Comparison of ENCODE assay signal across 10 mouse cellular contexts in the genomic region with DNA sequence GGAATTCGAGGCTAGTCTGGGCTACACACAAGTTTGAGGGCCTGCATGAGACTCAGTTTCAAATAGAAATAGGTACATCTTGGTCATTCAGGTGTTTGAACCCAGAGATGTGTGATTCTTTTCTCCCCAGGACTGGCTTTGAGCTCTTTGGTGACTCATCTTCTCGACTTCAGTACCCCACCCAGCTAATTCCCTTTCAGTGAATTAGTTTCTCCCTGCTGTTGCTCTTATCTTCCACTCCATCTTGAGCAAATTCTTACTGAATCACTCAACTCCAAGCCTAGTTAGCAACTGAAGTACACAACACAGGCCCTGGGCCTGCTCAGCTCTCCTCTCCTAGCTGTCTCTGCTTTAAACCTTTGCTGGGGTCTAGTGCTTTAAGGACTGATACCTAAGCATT. TPM values are rescaled to one million over a fixed set of nuclear protein-coding genes. Genes with fewer than 3 reads are reported as not detected.
A peak's percentile ranks its signal among the peaks of the same experiment; 100 is the strongest.
DNase-seq lines count a peak whose midpoint lies in the region; ATAC-seq and TF ChIP-seq lines count a peak whose summit lies in the region.
"Had no signal": no experiment of that assay in that cellular context is flagged by ENCODE, and none has a peak within 500 bp of the region (broad histone marks: within the 10 kb centered on the region; RNA-seq: fewer than 3 reads in every experiment).

No protein-coding gene starts in this region.

- H3K36me3 ChIP-seq in neural tube, embryonic 11.5 days (ENCODE audit: control insufficient read depth, insufficient read depth, low read length), result peaks cover 13% of the 10 kb centered on the region
- peaks cover 24% of the 10 kb centered on the region for H3K36me3 ChIP-seq in limb, embryonic 14.5 days (ENCODE audit: control insufficient read depth, insufficient read depth, low read length)
- H3K36me3 ChIP-seq in stomach, embryonic 16.5 days (ENCODE audit: control insufficient read depth, insufficient read depth, low read length), result peaks cover 13% of the 10 kb centered on the region

- peak overlapping the region; percentile 83 for H3K4me2 ChIP-seq in neural tube, embryonic 11.5 days (ENCODE audit: low read depth)
- H3K4me2 ChIP-seq in limb, embryonic 14.5 days (replicated peaks; ENCODE audit: low read depth, low read length, severe bottlenecking), result peak overlapping the region; percentile 85
- peak overlapping the region; percentile 56 for H3K4me2 ChIP-seq in stomach, embryonic 16.5 days (ENCODE audit: low read depth, low read length)

- H3K27ac ChIP-seq in neural tube, embryonic 11.5 days (ENCODE audit: low read depth, low read length), result no peak overlapping the region
- H3K27ac ChIP-seq in limb, embryonic 14.5 days (replicated peaks; ENCODE audit: low read depth, low read length), result no peak overlapping the region
- peak overlapping the region; percentile 51 for H3K27ac ChIP-seq in stomach, embryonic 16.5 days (ENCODE audit: low read length)

- ATAC-seq in neural tube, embryonic 11.5 days (ENCODE audit: insufficient read depth, low FRiP score, low TSS enrichment), result no peak
- peak; percentile 52 for ATAC-seq in erythroblast, adult 5-6 weeks (replicated peaks; ENCODE audit: low FRiP score, poor library complexity, severe bottlenecking)
- no peak for ATAC-seq in limb, embryonic 14.5 days (ENCODE audit: low FRiP score, low read depth)
- no peak for ATAC-seq in stomach, embryonic 16.5 days (ENCODE audit: insufficient read depth, low FRiP score)

- peaks cover 10% of the 10 kb centered on the region for H3K4me1 ChIP-seq in neural tube, embryonic 11.5 days (ENCODE audit: control insufficient read depth, insufficient read depth, low read length)
- peaks cover 14% of the 10 kb centered on the region for H3K4me1 ChIP-seq in limb, embryonic 14.5 days (ENCODE audit: control insufficient read depth, insufficient read depth, low read length)
- H3K4me1 ChIP-seq in stomach, embryonic 16.5 days (ENCODE audit: control insufficient read depth, insufficient read depth, low read length), result peaks cover 17% of the 10 kb centered on the region

- no peaks in the 10 kb centered on the region for H3K9me3 ChIP-seq in neural tube, embryonic 11.5 days (ENCODE audit: control insufficient read depth, low read length)
- H3K9me3 ChIP-seq in limb, embryonic 14.5 days (ENCODE audit: control insufficient read depth, low read length), result no peaks in the 10 kb centered on the region
- no peaks in the 10 kb centered on the region for H3K9me3 ChIP-seq in stomach, embryonic 16.5 days (replicated peaks; ENCODE audit: control insufficient read depth, low read length)

- no peak for DNase-seq in neural tube, embryonic 11.5 days (ENCODE audit: low spot score)
- no peak for DNase-seq in neural tube, embryonic 10.5 days (ENCODE audit: extremely low spot score, low spot score)
- DNase-seq in limb, embryonic 14.5 days (ENCODE audit: low spot score), result no peak
- no peak for DNase-seq in kidney, postnatal 14 days
- DNase-seq in left cerebral cortex, adult 11 months (ENCODE audit: low spot score), result no peak
- no peak for DNase-seq in adrenal gland, adult (ENCODE audit: inconsistent age in 2 of 2, low spot score in 1 of 2)
- DNase-seq: kidney, adult 8-10 months; right cerebral cortex, postnatal 4 days had no signal

- H3K27me3 ChIP-seq in neural tube, embryonic 11.5 days (ENCODE audit: control insufficient read depth, insufficient read depth, low read length), result no peaks in the 10 kb centered on the region
- H3K27me3 ChIP-seq in limb, embryonic 14.5 days (ENCODE audit: control insufficient read depth, insufficient read depth, low read length), result no peaks in the 10 kb centered on the region
- no peaks in the 10 kb centered on the region for H3K27me3 ChIP-seq in stomach, embryonic 16.5 days (ENCODE audit: control insufficient read depth, insufficient read depth, low read length)

- peak overlapping the region; percentile 92; the same call in 1 of the 2 replicates for H3K4me3 ChIP-seq in neural tube, embryonic 11.5 days (ENCODE audit: low read depth, low read length)
- peak overlapping the region; percentile 82 for H3K4me3 ChIP-seq in limb, embryonic 14.5 days (replicated peaks; ENCODE audit: low read length)
- H3K4me3 ChIP-seq in stomach, embryonic 16.5 days (replicated peaks; ENCODE audit: low read length), result peak overlapping the region; percentile 94

- TF ChIP-seq POLR2A in limb, embryonic 14.5 days (IDR thresholded peaks at IDR 0.05; ENCODE audit: borderline replicate concordance, extremely low read depth, insufficient read depth, insufficient read length), result no peak

- 88% methylated on average over 2 of the region's 2 CpGs for WGBS in neural tube, embryonic 11.5 days
- WGBS in limb, embryonic 14.5 days, result 64% methylated on average over 2 of the region's 2 CpGs
- 58% methylated on average over 2 of the region's 2 CpGs for WGBS in stomach, embryonic 16.5 days

- no peak overlapping the region for H3K9ac ChIP-seq in neural tube, embryonic 11.5 days (ENCODE audit: low read length)
- H3K9ac ChIP-seq in limb, embryonic 14.5 days (ENCODE audit: low read depth, low read length, severe bottlenecking), result 0 out of 2 replicates have a peak overlapping the region, but pooled peaks have one; percentile 26
- peak overlapping the region; percentile 92 for H3K9ac ChIP-seq in stomach, embryonic 16.5 days (ENCODE audit: low read length)

RNA-seq across cellular contexts. Expression of a gene that starts 1.6 kb away (rescaled TPM):
- 214 and 223 TPM in 2 replicates for polyA plus RNA-seq in neural tube, embryonic 11.5 days (2014; fragmentation: Nextera tagmentation; extraction: Ambion mirVana)
- total RNA-seq in erythroblast, adult 5-6 weeks (2015; ENCODE audit: low replicate concordance), result 20.1 and 40.0 TPM in 2 replicates
- 36.5 and 37.3 TPM in 2 replicates for total RNA-seq in erythroblast, adult 5-6 weeks (2017; ENCODE audit: low replicate concordance)
- polyA plus RNA-seq in limb, embryonic 14.5 days (2012; rRNA removed), result 81.1 and 81.3 TPM in 2 replicates
- polyA plus RNA-seq in limb, embryonic 14.5 days (2014; fragmentation: Nextera tagmentation; extraction: Ambion mirVana), result 110 and 111 TPM in 2 replicates
- 154 and 167 TPM in 2 replicates for polyA plus RNA-seq in stomach, embryonic 16.5 days (2015; fragmentation: Nextera tagmentation; extraction: Ambion mirVana)

RNA-seq across cellular contexts. Expression of a gene that starts 17.6 kb away (rescaled TPM):
- polyA plus RNA-seq in neural tube, embryonic 11.5 days (2014; fragmentation: Nextera tagmentation; extraction: Ambion mirVana), result 29.3 and 29.5 TPM in 2 replicates
- total RNA-seq in erythroblast, adult 5-6 weeks (2015; ENCODE audit: low replicate concordance), result 5.2 and 9.0 TPM in 2 replicates
- total RNA-seq in erythroblast, adult 5-6 weeks (2017; ENCODE audit: low replicate concordance), result 22.3 and 30.6 TPM in 2 replicates
- polyA plus RNA-seq in limb, embryonic 14.5 days (2012; rRNA removed), result 46.9 and 47.4 TPM in 2 replicates
- polyA plus RNA-seq in limb, embryonic 14.5 days (2014; fragmentation: Nextera tagmentation; extraction: Ambion mirVana), result 24.3 and 29.3 TPM in 2 replicates
- polyA plus RNA-seq in stomach, embryonic 16.5 days (2015; fragmentation: Nextera tagmentation; extraction: Ambion mirVana), result 14.7 and 19.9 TPM in 2 replicates

RNA-seq across cellular contexts. Expression of a gene that starts 24.6 kb away (rescaled TPM):
- 16.3 and 18.0 TPM in 2 replicates for polyA plus RNA-seq in neural tube, embryonic 11.5 days (2014; fragmentation: Nextera tagmentation; extraction: Ambion mirVana)
- total RNA-seq in erythroblast, adult 5-6 weeks (2015; ENCODE audit: low replicate concordance), result 31.8 and 56.7 TPM in 2 replicates
- total RNA-seq in erythroblast, adult 5-6 weeks (2017; ENCODE audit: low replicate concordance), result 17.1 and 27.1 TPM in 2 replicates
- polyA plus RNA-seq in limb, embryonic 14.5 days (2012; rRNA removed), result 70.1 and 76.9 TPM in 2 replicates
- polyA plus RNA-seq in limb, embryonic 14.5 days (2014; fragmentation: Nextera tagmentation; extraction: Ambion mirVana), result 45.2 and 50.4 TPM in 2 replicates
- 40.5 and 45.6 TPM in 2 replicates for polyA plus RNA-seq in stomach, embryonic 16.5 days (2015; fragmentation: Nextera tagmentation; extraction: Ambion mirVana)

RNA-seq across cellular contexts. Expression of a gene that starts 50.1 kb away (rescaled TPM):
- polyA plus RNA-seq in neural tube, embryonic 11.5 days (2014; fragmentation: Nextera tagmentation; extraction: Ambion mirVana), result 0.34 and 1.1 TPM in 2 replicates
- 0.21 TPM in 1 of 2 replicates, not detected in the other for total RNA-seq in erythroblast, adult 5-6 weeks (2015; ENCODE audit: low replicate concordance)
- total RNA-seq in erythroblast, adult 5-6 weeks (2017; ENCODE audit: low replicate concordance), result 0.56 and 0.60 TPM in 2 replicates
- polyA plus RNA-seq in limb, embryonic 14.5 days (2012; rRNA removed), result 2.7 and 2.8 TPM in 2 replicates
- 0.40 and 0.83 TPM in 2 replicates for polyA plus RNA-seq in limb, embryonic 14.5 days (2014; fragmentation: Nextera tagmentation; extraction: Ambion mirVana)
- polyA plus RNA-seq in stomach, embryonic 16.5 days (2015; fragmentation: Nextera tagmentation; extraction: Ambion mirVana), result 5.7 and 6.3 TPM in 2 replicates
